Mouse (Mus musculus) megakaryocyte progenitor cell, adult 5-6 weeks (primary cell): ENCODE data around the gene Lipe. TPM values are rescaled to one million over a fixed set of nuclear protein-coding genes. Genes with fewer than 3 reads are reported as not detected.
"Not testable (repeated sequence)": the region's sequence is repeated elsewhere in the genome, so short reads cannot be mapped to it uniquely, and the experiment has no call there.

Source experiments
- ATAC-seq: replicated peaks from 2 replicates; pipeline ENCODE4 v1.8.0; 2016; ENCODE audit warnings: mild to moderate bottlenecking, moderate TSS enrichment, inconsistent platforms; ENCODE audit not compliant: poor library complexity
- total RNA-seq, 2 experiments: library from RNA; stranded (forward) in 1 of 2; stranded (reverse) in 1 of 2; fragments of 157-497, 149-512 nt in 1 of 2; fragments of 200-1000 nt in 1 of 2; gene quantifications; 2 replicates each; pipeline versions ENCODE4 v1.2.3 to v1.2.4; 2015 to 2017

The Lipe gene
- total RNA-seq, 2 experiments from 2014 or later, result 7.2 to 9.8 TPM

GRCm38 (mm10) chr7:25417597-25417996, 19.1 kb upstream of the Lipe start:
- peak; percentile 50; the same call in 1 of the 2 replicates for ATAC-seq

GRCm38 (mm10) chr7:25412833-25413441, 14.4 kb upstream of the Lipe start, which contains the start of gene Cxcl17:
TSS of gene Cxcl17 (minus strand) at chr7:25412886.
- ATAC-seq, result no peak

- no peak for ATAC-seq
These were observed 13.4 kb upstream of the Lipe start for GRCm38 (mm10) chr7:25411861-25412260.

- ATAC-seq, result no peak
These were observed 12.6 kb upstream of the Lipe start for GRCm38 (mm10) chr7:25410969-25411615.

- peak; percentile 87 for ATAC-seq
These were observed 10.7 kb upstream of the Lipe start for GRCm38 (mm10) chr7:25409114-25409760.

GRCm38 (mm10) chr7:25406468-25406867, 8.0 kb upstream of the Lipe start:
- 0 out of 2 replicates have a peak, but pooled peaks have one; percentile 16 for ATAC-seq

- ATAC-seq, result peak; percentile 96
These were observed 4.2 kb upstream of the Lipe start for GRCm38 (mm10) chr7:25402671-25403101.

- no peak for ATAC-seq
These were observed 3.5 kb upstream of the Lipe start for GRCm38 (mm10) chr7:25401986-25402385.

GRCm38 (mm10) chr7:25401551-25401950, 3.0 kb upstream of the Lipe start:
- no peak for ATAC-seq

- ATAC-seq, result not testable (repeated sequence)
These were observed 518 bp upstream of the Lipe start for GRCm38 (mm10) chr7:25399028-25399427.

GRCm38 (mm10) chr7:25396621-25397020, 1.9 kb downstream of the Lipe start:
- ATAC-seq, result no peak

GRCm38 (mm10) chr7:25395558-25396521, 2.7 kb downstream of the Lipe start:
- peak; percentile 90 for ATAC-seq

- ATAC-seq, result peak; percentile 43
These were observed 3.3 kb downstream of the Lipe start for GRCm38 (mm10) chr7:25395186-25395557.

GRCm38 (mm10) chr7:25394754-25395153, 3.8 kb downstream of the Lipe start:
- ATAC-seq, result no peak

GRCm38 (mm10) chr7:25393451-25394210, 4.9 kb downstream of the Lipe start:
- no peak for ATAC-seq

GRCm38 (mm10) chr7:25392851-25393250, 5.7 kb downstream of the Lipe start:
- ATAC-seq, result no peak

GRCm38 (mm10) chr7:25391856-25392453, 6.6 kb downstream of the Lipe start:
- ATAC-seq, result no peak

- no peak for ATAC-seq
These were observed 7.5 kb downstream of the Lipe start for GRCm38 (mm10) chr7:25390986-25391385.

- peak; percentile 88 for ATAC-seq
These were observed 8.3 kb downstream of the Lipe start for GRCm38 (mm10) chr7:25390054-25390770.
